Comparison of ENCODE assay signal across 19 mouse cellular contexts in the genomic region with DNA sequence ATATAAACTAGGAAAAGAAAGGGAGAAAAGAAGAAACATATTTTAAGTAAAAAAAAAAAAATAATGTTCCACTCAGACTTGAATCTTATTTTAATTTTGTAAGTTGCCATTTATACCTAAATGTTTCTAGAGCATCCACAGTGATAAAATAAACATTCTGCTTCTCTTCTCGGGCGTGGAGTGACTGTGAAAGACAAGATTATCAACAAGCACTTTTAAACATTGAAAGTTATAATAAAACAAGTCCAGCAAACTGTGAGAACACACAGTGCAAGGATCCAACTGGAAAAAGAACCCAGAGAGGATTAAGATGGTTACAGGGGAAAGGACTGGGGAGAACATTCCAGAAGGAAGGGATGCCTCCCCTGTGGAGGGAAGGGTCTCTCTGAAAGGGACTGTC.
"Had no signal": no experiment of that assay in that cellular context is flagged by ENCODE, and none has a peak within 500 bp of the region (broad histone marks: within the 10 kb centered on the region; RNA-seq: fewer than 3 reads in every experiment).

No protein-coding gene starts in this region.

- H3K36me3 ChIP-seq: liver, embryonic 15.5 days; lung, embryonic 15.5 days; midbrain, embryonic 13.5 days; midbrain, embryonic 15.5 days; neural tube, embryonic 12.5 days; stomach, embryonic 15.5 days had no signal

- ATAC-seq: liver, postnatal 0 days; lung, postnatal 0 days; midbrain, embryonic 13.5 days; midbrain, embryonic 15.5 days had no signal

- H3K4me2 ChIP-seq: liver, embryonic 15.5 days; lung, embryonic 15.5 days; midbrain, embryonic 11.5 days; midbrain, embryonic 13.5 days; midbrain, embryonic 15.5 days; neural tube, embryonic 12.5 days; stomach, embryonic 15.5 days had no signal

- H3K9ac ChIP-seq: liver, embryonic 15.5 days; liver, postnatal 0 days; lung, embryonic 15.5 days; midbrain, embryonic 13.5 days; midbrain, embryonic 15.5 days; neural tube, embryonic 12.5 days; stomach, embryonic 15.5 days had no signal

- H3K4me3 ChIP-seq: liver, embryonic 15.5 days; lung, embryonic 15.5 days; megakaryocyte, embryonic 14.5 days; midbrain, embryonic 13.5 days; midbrain, embryonic 15.5 days; neural tube, embryonic 12.5 days; stomach, embryonic 15.5 days had no signal

- H3K9me3 ChIP-seq: liver, embryonic 15.5 days; lung, embryonic 15.5 days; midbrain, embryonic 13.5 days; midbrain, embryonic 15.5 days; neural tube, embryonic 12.5 days; stomach, embryonic 15.5 days had no signal

- H3K27ac ChIP-seq: liver, embryonic 15.5 days; lung, embryonic 15.5 days; macrophage; midbrain, embryonic 13.5 days; midbrain, embryonic 15.5 days; neural tube, embryonic 12.5 days; stomach, embryonic 15.5 days; stomach, postnatal 0 days had no signal

- DNase-seq: liver, postnatal 0 days; lung, adult 2 months; lung, postnatal 14 days; lung, postnatal 36 days; right cerebral cortex, postnatal 25 days; thymus, adult 18-20 months; thymus, postnatal 14 days; thymus, postnatal 36 days had no signal

- H3K27me3 ChIP-seq: liver, embryonic 15.5 days; lung, embryonic 15.5 days; megakaryocyte, embryonic 14.5 days; midbrain, embryonic 13.5 days; midbrain, embryonic 15.5 days; neural tube, embryonic 12.5 days; stomach, embryonic 15.5 days had no signal

- H3K4me1 ChIP-seq: liver, embryonic 15.5 days; lung, embryonic 15.5 days; megakaryocyte, embryonic 14.5 days; midbrain, embryonic 13.5 days; midbrain, embryonic 15.5 days; neural tube, embryonic 12.5 days; stomach, embryonic 15.5 days had no signal
